Mouse (Mus musculus) spleen, adult 2 months (tissue): Measurements from ENCODE around the gene 1700007K13Rik.

ENCODE experiments used
- CTCF ChIP-seq: fragments of 200-500 bp; IDR thresholded peaks from 2 replicates; pipeline ENCODE4 v1.5.1; 2011; ENCODE audit warnings: mild to moderate bottlenecking, inconsistent platforms; ENCODE audit not compliant: insufficient read depth, insufficient read length, insufficient replicate concordance; ENCODE audit errors: extremely low read depth
- POLR2A ChIP-seq: fragments of 200-500 bp; IDR thresholded peaks from 2 replicates; pipeline ENCODE4 v1.6.1; 2011; ENCODE audit warnings: low read depth, low read length, inconsistent platforms

DNA sequence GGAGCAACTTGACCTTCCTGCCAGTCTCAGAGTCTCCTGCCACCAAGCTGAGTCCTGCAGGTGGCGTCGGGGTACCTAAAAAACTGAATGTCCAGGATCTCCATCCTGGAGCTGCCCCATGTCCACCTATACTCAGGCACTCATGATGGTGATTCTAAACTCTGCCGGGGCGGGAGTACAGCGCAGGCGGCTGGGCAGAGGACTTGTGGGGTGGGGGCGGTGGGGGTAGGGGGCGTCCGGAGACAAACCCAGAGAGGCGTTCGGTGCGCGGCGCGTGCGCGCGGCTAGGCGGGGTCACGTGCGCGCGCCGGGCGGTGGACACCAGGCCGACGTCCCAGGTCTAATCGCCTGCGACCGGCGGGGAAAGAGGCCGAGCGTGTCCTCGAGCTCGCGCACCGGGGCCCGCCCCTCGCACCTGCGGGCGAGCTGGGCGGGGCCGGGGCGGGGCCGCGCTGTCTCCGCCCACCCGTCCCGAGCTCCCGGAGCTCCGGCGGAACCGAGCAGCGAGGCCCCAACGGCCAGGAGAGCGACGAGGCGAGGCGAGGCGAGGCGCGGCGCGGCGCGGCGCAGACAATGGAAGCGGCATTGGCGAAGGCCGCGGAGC lies 46.8 kb upstream of the 1700007K13Rik start, which contains the start of gene Ralgds:
- no peak for TF ChIP-seq POLR2A
- TF ChIP-seq CTCF: no peak
